In genomic region chr5:108132441-108133243, GRCm38 (mm10) we compare ENCODE assay signal across 7 mouse cellular contexts. TPM values are rescaled to one million over a fixed set of nuclear protein-coding genes. Genes with fewer than 3 reads are reported as not detected.
A peak's percentile ranks its signal among the peaks of the same experiment; 100 is the strongest.
DNase-seq lines count a peak whose midpoint lies in the region; ATAC-seq and TF ChIP-seq lines count a peak whose summit lies in the region.

Gene Tmed5, minus strand, starts transcription at chr5:108132620.
Gene Ccdc18, plus strand, starts transcription at chr5:108132875.

- peaks cover 18% of the 10 kb centered on the region for H3K4me1 ChIP-seq in embryonic facial prominence, embryonic 10.5 days
- H3K4me1 ChIP-seq in intestine, postnatal 0 days (replicated peaks; ENCODE audit: control insufficient read depth, insufficient read depth, low read length): no peaks in the 10 kb centered on the region
- H3K4me1 ChIP-seq in midbrain, embryonic 12.5 days: peaks cover 4% of the 10 kb centered on the region; the same call in 1 of the 2 replicates
- peaks cover 3% of the 10 kb centered on the region; the same call in 1 of the 2 replicates for H3K4me1 ChIP-seq in small intestine, adult 2 months (ENCODE audit: control insufficient read depth, insufficient read depth, insufficient read length, low read length)

- H3K36me3 ChIP-seq in embryonic facial prominence, embryonic 10.5 days (replicated peaks): peaks cover 20% of the 10 kb centered on the region
- peaks cover 8% of the 10 kb centered on the region; the same call in 1 of the 2 replicates for H3K36me3 ChIP-seq in intestine, postnatal 0 days (ENCODE audit: control insufficient read depth, insufficient read depth)
- no peaks in the 10 kb centered on the region for H3K36me3 ChIP-seq in midbrain, embryonic 12.5 days
- H3K36me3 ChIP-seq in small intestine, adult 2 months (ENCODE audit: control insufficient read depth, insufficient read depth, low read length): peaks cover 9% of the 10 kb centered on the region

- ATAC-seq in intestine, postnatal 0 days: peak; percentile 99
- peak; percentile 98 for ATAC-seq in midbrain, embryonic 12.5 days (ENCODE audit: low FRiP score, low read depth)

- no peaks in the 10 kb centered on the region for H3K27me3 ChIP-seq in embryonic facial prominence, embryonic 10.5 days (replicated peaks; ENCODE audit: low read depth, poor library complexity, severe bottlenecking)
- H3K27me3 ChIP-seq in intestine, postnatal 0 days (replicated peaks; ENCODE audit: control insufficient read depth, insufficient read depth, low read length): no peaks in the 10 kb centered on the region
- no peaks in the 10 kb centered on the region for H3K27me3 ChIP-seq in midbrain, embryonic 12.5 days
- no peaks in the 10 kb centered on the region for H3K27me3 ChIP-seq in small intestine, adult 2 months (ENCODE audit: control insufficient read depth, insufficient read depth, low read length)

- no peaks in the 10 kb centered on the region for H3K9me3 ChIP-seq in embryonic facial prominence, embryonic 10.5 days
- no peaks in the 10 kb centered on the region for H3K9me3 ChIP-seq in intestine, postnatal 0 days (ENCODE audit: control insufficient read depth)
- no peaks in the 10 kb centered on the region for H3K9me3 ChIP-seq in midbrain, embryonic 12.5 days

- TF ChIP-seq CTCF in intestine, postnatal 0 days (IDR thresholded peaks at IDR 0.05; ENCODE audit: low read depth): peak; percentile 71
- no peak for TF ChIP-seq CTCF in small intestine, adult 2 months (IDR thresholded peaks at IDR 0.05; ENCODE audit: extremely low read depth, insufficient read length, insufficient replicate concordance, low read depth, low read length)

- peak; percentile 99 for DNase-seq in adrenal gland, postnatal 10 days
- peak; percentile 98 for DNase-seq in embryonic facial prominence, embryonic 10.5 days (ENCODE audit: low spot score)
- DNase-seq in gonadal fat pad, adult 2 months (ENCODE audit: low read depth): peak; percentile 80
- peak; percentile 98 for DNase-seq in left cerebral cortex, postnatal 4 days

- peak within 1 kb of the TSS; percentile 78 for H3K9ac ChIP-seq in intestine, postnatal 0 days (ENCODE audit: low read depth, low read length)
- H3K9ac ChIP-seq in midbrain, embryonic 12.5 days (replicated peaks): peak within 1 kb of the TSS; percentile 75

- WGBS in embryonic facial prominence, embryonic 10.5 days: under 1% methylated on average over 65 of the region's 65 CpGs
- WGBS in intestine, postnatal 0 days: under 1% methylated on average over 61 of the region's 65 CpGs
- under 1% methylated on average over 65 of the region's 65 CpGs for WGBS in midbrain, embryonic 12.5 days
- WGBS in small intestine, adult 2 months: under 1% methylated on average over 65 of the region's 65 CpGs

- H3K4me3 ChIP-seq in embryonic facial prominence, embryonic 10.5 days: peak within 1 kb of the TSS; percentile 83
- peak within 1 kb of the TSS; percentile 85 for H3K4me3 ChIP-seq in intestine, postnatal 0 days (ENCODE audit: low read depth, low read length)
- H3K4me3 ChIP-seq in midbrain, embryonic 12.5 days: peak within 1 kb of the TSS; percentile 85
- peak within 1 kb of the TSS; percentile 86 for H3K4me3 ChIP-seq in small intestine, adult 2 months (ENCODE audit: low read depth, low read length)

- intact Hi-C loops in left cerebral cortex, postnatal 4 days (cut with DNase I): no loop called here

- peak within 1 kb of the TSS; percentile 90 for H3K4me2 ChIP-seq in intestine, postnatal 0 days (replicated peaks; ENCODE audit: low read depth)
- H3K4me2 ChIP-seq in midbrain, embryonic 12.5 days (replicated peaks): peak within 1 kb of the TSS; percentile 79

- TF ChIP-seq POLR2A in small intestine, adult 2 months (IDR thresholded peaks at IDR 0.05; ENCODE audit: low read depth, low read length): peak; percentile 82

- H3K27ac ChIP-seq in embryonic facial prominence, embryonic 10.5 days (replicated peaks): peak within 1 kb of the TSS; percentile 93
- H3K27ac ChIP-seq in intestine, postnatal 0 days (ENCODE audit: low read depth, low read length): peak within 1 kb of the TSS; percentile 94
- peak within 1 kb of the TSS; percentile 89 for H3K27ac ChIP-seq in midbrain, embryonic 12.5 days (replicated peaks)
- peak within 1 kb of the TSS; percentile 77 for H3K27ac ChIP-seq in small intestine, adult 2 months (ENCODE audit: insufficient read depth, low read depth, low read length)

RNA-seq across cellular contexts. Expression of gene Tmed5, which starts in this region (rescaled TPM):
- 100 to 1,000 TPM in 1 of 2 experiments, 10 to 100 TPM in 1; 88.3 to 112 TPM for total RNA-seq in adrenal gland, postnatal 10 days (2021)
- polyA plus RNA-seq in embryonic facial prominence, embryonic 10.5 days (2016; fragmentation: Nextera tagmentation; extraction: Ambion mirVana): 26.7 and 26.8 TPM in 2 replicates
- 84.7 and 95.3 TPM in 2 replicates for polyA plus RNA-seq in gonadal fat pad, adult 2 months (2012; rRNA removed)
- 19.3 and 20.5 TPM in 2 replicates for polyA plus RNA-seq in intestine, postnatal 0 days (2015; fragmentation: Nextera tagmentation; extraction: Ambion mirVana)
- total RNA-seq in left cerebral cortex, postnatal 4 days (2021): 10 to 100 TPM; 15.9 to 18.3 TPM
- 27.0 and 27.2 TPM in 2 replicates for polyA plus RNA-seq in midbrain, embryonic 12.5 days (2016; fragmentation: Nextera tagmentation; extraction: Ambion mirVana)
- 31.5 and 33.9 TPM in 2 replicates for polyA plus RNA-seq in small intestine, adult 2 months (2012; rRNA removed)

RNA-seq across cellular contexts. Expression of gene Ccdc18, which starts in this region (rescaled TPM):
- total RNA-seq in adrenal gland, postnatal 10 days (2021): 1 to 10 TPM; 2.3 to 4.9 TPM
- polyA plus RNA-seq in embryonic facial prominence, embryonic 10.5 days (2016; fragmentation: Nextera tagmentation; extraction: Ambion mirVana): 11.0 and 15.1 TPM in 2 replicates
- polyA plus RNA-seq in gonadal fat pad, adult 2 months (2012; rRNA removed): 0.05 and 0.22 TPM in 2 replicates
- polyA plus RNA-seq in intestine, postnatal 0 days (2015; fragmentation: Nextera tagmentation; extraction: Ambion mirVana): 3.3 and 4.9 TPM in 2 replicates
- total RNA-seq in left cerebral cortex, postnatal 4 days (2021): 1 to 10 TPM; 2.3 to 2.9 TPM
- 8.5 and 9.5 TPM in 2 replicates for polyA plus RNA-seq in midbrain, embryonic 12.5 days (2016; fragmentation: Nextera tagmentation; extraction: Ambion mirVana)
- not detected in 2 replicates for polyA plus RNA-seq in small intestine, adult 2 months (2012; rRNA removed)

Comparison
In these comparisons a context has a peak if more than half of its experiments do, and no peak if none do; other contexts are left out.
1. Peak in every context shown above with its lines: DNase-seq, ATAC-seq, H3K4me3 ChIP-seq and H3K27ac ChIP-seq.
2. RNA of gene Tmed5 (total RNA-seq): 88.3 to 112 TPM in adrenal gland, postnatal 10 days; 15.9 to 18.3 TPM in left cerebral cortex, postnatal 4 days; every median in the first group is over 4 times any median in the second.